41 mouse cellular contexts compared by ENCODE assay signal in genomic region chr8:84115646-84116045, GRCm38 (mm10). TPM values are rescaled to one million over a fixed set of nuclear protein-coding genes. Genes with fewer than 3 reads are reported as not detected.
"Had no signal": no experiment of that assay in that cellular context is flagged by ENCODE, and none has a peak within 500 bp of the region (broad histone marks: within the 10 kb centered on the region; RNA-seq: fewer than 3 reads in every experiment).

No protein-coding gene starts in this region.

- ATAC-seq: hindbrain, embryonic 16.5 days; hindbrain, postnatal 0 days; inflammation-experienced regulatory T-cells, adult 6 months; intestine, embryonic 15.5 days; intestine, embryonic 16.5 days; intestine, postnatal 0 days had no signal

- H3K27ac ChIP-seq: heart, embryonic 10.5 days; heart, embryonic 13.5 days; heart, embryonic 15.5 days; hindbrain, embryonic 10.5 days; hindbrain, embryonic 12.5 days; hindbrain, embryonic 13.5 days; hindbrain, embryonic 14.5 days; hindbrain, embryonic 15.5 days; hindbrain, postnatal 0 days; intestine, embryonic 15.5 days; kidney, embryonic 15.5 days; kidney, postnatal 0 days; layer of hippocampus, adult 2 months had no signal

- DNase-seq: heart, postnatal 10 days; heart, postnatal 14 days; heart, postnatal 36 days; heart, postnatal 4 days; kidney, adult 11 months; kidney, adult 18-20 months; kidney, adult 2 months; kidney, adult 8-10 months; kidney, adult 9 months; kidney, postnatal 10 days; kidney, postnatal 14 days; kidney, postnatal 25 days; kidney, postnatal 36 days; kidney, postnatal 4 days; layer of hippocampus, adult 9-11 months; layer of hippocampus, postnatal 36 days had no signal

- H3K9me3 ChIP-seq: heart, embryonic 10.5 days; heart, embryonic 13.5 days; heart, embryonic 15.5 days; hindbrain, embryonic 10.5 days; hindbrain, embryonic 13.5 days; hindbrain, embryonic 15.5 days; intestine, embryonic 15.5 days; kidney, embryonic 15.5 days had no signal

- H3K4me3 ChIP-seq: heart, embryonic 10.5 days; heart, embryonic 12.5 days; heart, embryonic 13.5 days; heart, embryonic 15.5 days; hindbrain, embryonic 10.5 days; hindbrain, embryonic 12.5 days; hindbrain, embryonic 13.5 days; hindbrain, embryonic 15.5 days; intestine, embryonic 15.5 days; kidney, embryonic 15.5 days; layer of hippocampus, adult 2 months had no signal

- H3K9ac ChIP-seq: heart, embryonic 12.5 days; heart, embryonic 13.5 days; heart, embryonic 15.5 days; hindbrain, embryonic 12.5 days; hindbrain, embryonic 13.5 days; hindbrain, embryonic 14.5 days; hindbrain, embryonic 15.5 days; intestine, embryonic 15.5 days; kidney, embryonic 15.5 days had no signal

- H3K36me3 ChIP-seq: heart, embryonic 10.5 days; heart, embryonic 12.5 days; heart, embryonic 13.5 days; heart, embryonic 15.5 days; hindbrain, embryonic 10.5 days; hindbrain, embryonic 12.5 days; hindbrain, embryonic 13.5 days; hindbrain, embryonic 15.5 days; intestine, embryonic 15.5 days; kidney, embryonic 15.5 days had no signal

- H3K27me3 ChIP-seq: heart, embryonic 12.5 days; heart, embryonic 13.5 days; heart, embryonic 15.5 days; hindbrain, embryonic 12.5 days; hindbrain, embryonic 13.5 days; hindbrain, embryonic 15.5 days; intestine, embryonic 15.5 days; kidney, embryonic 15.5 days had no signal

- H3K4me2 ChIP-seq: heart, embryonic 11.5 days; heart, embryonic 12.5 days; heart, embryonic 13.5 days; heart, embryonic 15.5 days; hindbrain, embryonic 12.5 days; hindbrain, embryonic 13.5 days; hindbrain, embryonic 14.5 days; hindbrain, embryonic 15.5 days; intestine, embryonic 15.5 days; kidney, embryonic 15.5 days had no signal

- H3K4me1 ChIP-seq: heart, embryonic 13.5 days; heart, embryonic 15.5 days; hindbrain, embryonic 10.5 days; hindbrain, embryonic 12.5 days; hindbrain, embryonic 13.5 days; hindbrain, embryonic 15.5 days; intestine, embryonic 15.5 days; kidney, embryonic 15.5 days had no signal

RNA-seq across cellular contexts. Expression of gene Podnl1, which starts 10.1 kb away (rescaled TPM):
- total RNA-seq: heart, postnatal 25 days; heart, postnatal 36 days; heart, postnatal 4 days; hindbrain, postnatal 0 days; layer of hippocampus, adult 18-20 months; layer of hippocampus, adult 2 months; layer of hippocampus, adult 8-10 months; layer of hippocampus, postnatal 10 days; layer of hippocampus, postnatal 14 days; layer of hippocampus, postnatal 25 days; layer of hippocampus, postnatal 36 days had no signal
